Mouse (Mus musculus) layer of hippocampus, postnatal 14 days (tissue): ENCODE data around the gene Fam71a. TPM values are rescaled to one million over a fixed set of nuclear protein-coding genes. Genes with fewer than 3 reads are reported as not detected.

Experiments used
- DNase-seq, 2 experiments: peaks; one replicate each; pipeline ENCODE4 v3.0.0; 2021 to 2022; ENCODE audit warnings: low spot score in 2 of 2, mixed read lengths in 1 of 2
- long read RNA-seq, 2 experiments: library from polyadenylated mRNA; stranded (forward); transcript quantifications; one replicate each; pipeline ENCODE4 v2.0.0; 2021
- total RNA-seq, 2 experiments: library from RNA; stranded (reverse); gene quantifications; 2 replicates each; pipeline ENCODE4 v1.2.3; 2021

The Fam71a gene
- not detected for total RNA-seq
- long read RNA-seq, experiment 1, result 0 reads
- long read RNA-seq, experiment 2, result 0 reads

GRCm38 (mm10) chr1:191164717-191165116 is at the start of gene Fam71a:
Fam71a (minus strand) TSS chr1:191164817.
- DNase-seq, result no peak

- DNase-seq, result no peak
These were observed 46.5 kb upstream of the Fam71a start for GRCm38 (mm10) chr1:191211096-191211495.

- no peak for DNase-seq
These were observed 41.2 kb upstream of the Fam71a start for GRCm38 (mm10) chr1:191205791-191206190.

- DNase-seq, result no peak
These were observed 40.3 kb upstream of the Fam71a start for GRCm38 (mm10) chr1:191204876-191205275.

GRCm38 (mm10) chr1:191203496-191203895 is 38.9 kb upstream of the Fam71a start:
- DNase-seq, result no peak

GRCm38 (mm10) chr1:191202208-191202952 is 37.8 kb upstream of the Fam71a start:
- no peak for DNase-seq

GRCm38 (mm10) chr1:191200816-191201602 is 36.4 kb upstream of the Fam71a start:
- no peak for DNase-seq

GRCm38 (mm10) chr1:191197916-191198315 is 33.3 kb upstream of the Fam71a start:
- no peak for DNase-seq

GRCm38 (mm10) chr1:191196016-191196415 is 31.4 kb upstream of the Fam71a start:
- no peak for DNase-seq

GRCm38 (mm10) chr1:191193657-191194424 is 29.2 kb upstream of the Fam71a start:
- no peak for DNase-seq

GRCm38 (mm10) chr1:191192751-191193150 is 28.1 kb upstream of the Fam71a start:
- DNase-seq, result no peak

- DNase-seq, result no peak
These were observed 27.6 kb upstream of the Fam71a start for GRCm38 (mm10) chr1:191192213-191192612.

- DNase-seq, result no peak
These were observed 25.2 kb upstream of the Fam71a start for GRCm38 (mm10) chr1:191189671-191190372.

- no peak for DNase-seq
These were observed 21.8 kb upstream of the Fam71a start for GRCm38 (mm10) chr1:191186386-191186770.

GRCm38 (mm10) chr1:191185761-191186385 is 21.3 kb upstream of the Fam71a start:
- DNase-seq, result no peak

GRCm38 (mm10) chr1:191184841-191185251 is 20.2 kb upstream of the Fam71a start:
- DNase-seq, result no peak

GRCm38 (mm10) chr1:191184066-191184815 is 19.6 kb upstream of the Fam71a start:
- DNase-seq, result no peak

- DNase-seq, result peak; percentile 51 to 71
These were observed 18.8 kb upstream of the Fam71a start for GRCm38 (mm10) chr1:191183163-191184065.
